Mouse (Mus musculus): ENCODE measurements around the gene Olfr101. TPM values are rescaled to one million over a fixed set of nuclear protein-coding genes. Genes with fewer than 3 reads are reported as not detected.

Olfr101 gene
- not detected in 2 replicates for polyA plus RNA-seq (2014; fragmentation: Nextera tagmentation; extraction: Ambion mirVana)

GRCm38 (mm10) chr17:37304213-37304612, at the start of gene Olfr101:
Olfr101 (minus strand) TSS chr17:37304313.
- Histone ChIP-seq H3K9ac (no peak within 1 kb of the TSS), H3K4me3 (replicated peaks; ENCODE audit: low read length) (no peak within 1 kb of the TSS), H3K27ac (no peak within 1 kb of the TSS), H3K9me3 (ENCODE audit: control insufficient read depth, low read length) (no peaks in the 10 kb centered on the region), H3K27me3 (ENCODE audit: control insufficient read depth, insufficient read depth, low read length) (no peaks in the 10 kb centered on the region), H3K36me3 (replicated peaks; ENCODE audit: control insufficient read depth, insufficient read depth) (no peaks in the 10 kb centered on the region), H3K4me1 (replicated peaks; ENCODE audit: control insufficient read depth, insufficient read depth, low read length) (no peaks in the 10 kb centered on the region), H3K4me2 (replicated peaks) (no peak within 1 kb of the TSS)
- 87% methylated on average over 4 of the region's 4 CpGs for WGBS
- ATAC-seq (ENCODE audit: low FRiP score): no peak
- DNase-seq (ENCODE audit: low spot score): no peak

- 93% methylated on average over 2 of the region's 2 CpGs for WGBS
These were observed 35.5 kb upstream of the Olfr101 start, which contains the start of gene Olfr103 for GRCm38 (mm10) chr17:37339598-37339997. Olfr103 (minus strand) TSS chr17:37339698.

GRCm38 (mm10) chr17:37316954-37317353, 12.8 kb upstream of the Olfr101 start, which contains the start of gene Olfr102:
Olfr102 (minus strand) TSS chr17:37317054.
- DNase-seq (ENCODE audit: low spot score) (no peak), ATAC-seq (ENCODE audit: low FRiP score) (no peak)
- Histone ChIP-seq H3K9me3 (ENCODE audit: control insufficient read depth, low read length) (no peaks in the 10 kb centered on the region), H3K27me3 (ENCODE audit: control insufficient read depth, insufficient read depth, low read length) (no peaks in the 10 kb centered on the region), H3K4me3 (replicated peaks; ENCODE audit: low read length) (no peak within 1 kb of the TSS), H3K36me3 (replicated peaks; ENCODE audit: control insufficient read depth, insufficient read depth) (no peaks in the 10 kb centered on the region), H3K27ac (no peak within 1 kb of the TSS), H3K4me2 (replicated peaks) (no peak within 1 kb of the TSS), H3K9ac (no peak within 1 kb of the TSS), H3K4me1 (replicated peaks; ENCODE audit: control insufficient read depth, insufficient read depth, low read length) (no peaks in the 10 kb centered on the region)

More at GRCm38 (mm10) chr17:37339598-37339997, 35.5 kb upstream of the Olfr101 start, which contains the start of gene Olfr103:
- Histone ChIP-seq H3K4me2 (replicated peaks) (no peak within 1 kb of the TSS), H3K4me1 (replicated peaks; ENCODE audit: control insufficient read depth, insufficient read depth, low read length) (no peaks in the 10 kb centered on the region), H3K27ac (no peak within 1 kb of the TSS), H3K9ac (no peak within 1 kb of the TSS), H3K36me3 (replicated peaks; ENCODE audit: control insufficient read depth, insufficient read depth) (no peaks in the 10 kb centered on the region), H3K9me3 (ENCODE audit: control insufficient read depth, low read length) (no peaks in the 10 kb centered on the region), H3K27me3 (ENCODE audit: control insufficient read depth, insufficient read depth, low read length) (no peaks in the 10 kb centered on the region), H3K4me3 (replicated peaks; ENCODE audit: low read length) (no peak within 1 kb of the TSS)
- ATAC-seq (ENCODE audit: low FRiP score) (no peak), DNase-seq (ENCODE audit: low spot score) (no peak)

GRCm38 (mm10) chr17:37310146-37310699, 6.1 kb upstream of the Olfr101 start:
- no peaks in the 10 kb centered on the region for H3K4me1 ChIP-seq (replicated peaks; ENCODE audit: control insufficient read depth, insufficient read depth, low read length)
- ATAC-seq (ENCODE audit: low FRiP score) (no peak), DNase-seq (ENCODE audit: low spot score) (no peak)
- H3K4me2 ChIP-seq (replicated peaks): no peak overlapping the region
- H3K4me3 ChIP-seq (replicated peaks; ENCODE audit: low read length): no peak overlapping the region
- no peak overlapping the region for H3K27ac ChIP-seq
- 49% methylated on average over 2 of the region's 2 CpGs for WGBS
- no peak overlapping the region for H3K9ac ChIP-seq
- H3K27me3 ChIP-seq (ENCODE audit: control insufficient read depth, insufficient read depth, low read length): no peaks in the 10 kb centered on the region
- no peaks in the 10 kb centered on the region for H3K9me3 ChIP-seq (ENCODE audit: control insufficient read depth, low read length)
- H3K36me3 ChIP-seq (replicated peaks; ENCODE audit: control insufficient read depth, insufficient read depth): no peaks in the 10 kb centered on the region

GRCm38 (mm10) chr17:37308483-37308882, 4.4 kb upstream of the Olfr101 start:
- no peaks in the 10 kb centered on the region for H3K27me3 ChIP-seq (ENCODE audit: control insufficient read depth, insufficient read depth, low read length)

GRCm38 (mm10) chr17:37283360-37283759, 20.8 kb downstream of the Olfr101 start, which contains the start of gene Olfr99:
Olfr99 (minus strand) TSS chr17:37283460.
- WGBS: 76% methylated on average over 1 of the region's 1 CpGs
- ATAC-seq (ENCODE audit: low FRiP score) (no peak), DNase-seq (ENCODE audit: low spot score) (no peak)
- H3K27ac ChIP-seq: no peak within 1 kb of the TSS
- H3K36me3 ChIP-seq (replicated peaks; ENCODE audit: control insufficient read depth, insufficient read depth): no peaks in the 10 kb centered on the region
- H3K4me2 ChIP-seq (replicated peaks): no peak within 1 kb of the TSS
- H3K9ac ChIP-seq: no peak within 1 kb of the TSS
- H3K27me3 ChIP-seq (ENCODE audit: control insufficient read depth, insufficient read depth, low read length): no peaks in the 10 kb centered on the region
- no peaks in the 10 kb centered on the region for H3K4me1 ChIP-seq (replicated peaks; ENCODE audit: control insufficient read depth, insufficient read depth, low read length)
- H3K4me3 ChIP-seq (replicated peaks; ENCODE audit: low read length): no peak within 1 kb of the TSS
- no peaks in the 10 kb centered on the region for H3K9me3 ChIP-seq (ENCODE audit: control insufficient read depth, low read length)

More at GRCm38 (mm10) chr17:37308483-37308882, 4.4 kb upstream of the Olfr101 start:
- ATAC-seq (ENCODE audit: low FRiP score): no peak
- Histone ChIP-seq H3K9ac (no peak overlapping the region), H3K36me3 (replicated peaks; ENCODE audit: control insufficient read depth, insufficient read depth) (no peaks in the 10 kb centered on the region), H3K4me1 (replicated peaks; ENCODE audit: control insufficient read depth, insufficient read depth, low read length) (no peaks in the 10 kb centered on the region), H3K9me3 (ENCODE audit: control insufficient read depth, low read length) (no peaks in the 10 kb centered on the region), H3K27ac (no peak overlapping the region), H3K4me2 (replicated peaks) (no peak overlapping the region), H3K4me3 (replicated peaks; ENCODE audit: low read length) (no peak overlapping the region)
- WGBS: 44% methylated on average over 4 of the region's 4 CpGs
- DNase-seq (ENCODE audit: low spot score): peak; percentile 28

GRCm38 (mm10) chr17:37280331-37280730, 23.8 kb downstream of the Olfr101 start:
- no peak for DNase-seq (ENCODE audit: low spot score)
- H3K27ac ChIP-seq: no peak overlapping the region
- no peak overlapping the region for H3K9ac ChIP-seq
- H3K4me3 ChIP-seq (replicated peaks; ENCODE audit: low read length): no peak overlapping the region
- ATAC-seq (ENCODE audit: low FRiP score): no peak
- H3K4me1 ChIP-seq (replicated peaks; ENCODE audit: control insufficient read depth, insufficient read depth, low read length): no peaks in the 10 kb centered on the region
- no peaks in the 10 kb centered on the region for H3K9me3 ChIP-seq (ENCODE audit: control insufficient read depth, low read length)
- 73% methylated on average over 1 of the region's 1 CpGs for WGBS
- no peaks in the 10 kb centered on the region for H3K27me3 ChIP-seq (ENCODE audit: control insufficient read depth, insufficient read depth, low read length)
- H3K36me3 ChIP-seq (replicated peaks; ENCODE audit: control insufficient read depth, insufficient read depth): no peaks in the 10 kb centered on the region
- H3K4me2 ChIP-seq (replicated peaks): no peak overlapping the region

GRCm38 (mm10) chr17:37276573-37276972, 27.5 kb downstream of the Olfr101 start:
- Histone ChIP-seq H3K36me3 (replicated peaks; ENCODE audit: control insufficient read depth, insufficient read depth) (no peaks in the 10 kb centered on the region), H3K4me2 (replicated peaks) (no peak overlapping the region), H3K4me3 (replicated peaks; ENCODE audit: low read length) (no peak overlapping the region), H3K27me3 (ENCODE audit: control insufficient read depth, insufficient read depth, low read length) (no peaks in the 10 kb centered on the region), H3K4me1 (replicated peaks; ENCODE audit: control insufficient read depth, insufficient read depth, low read length) (no peaks in the 10 kb centered on the region), H3K9ac (no peak overlapping the region), H3K27ac (no peak overlapping the region), H3K9me3 (ENCODE audit: control insufficient read depth, low read length) (no peaks in the 10 kb centered on the region)
- no peak for DNase-seq (ENCODE audit: low spot score)
- ATAC-seq (ENCODE audit: low FRiP score): no peak

GRCm38 (mm10) chr17:37275626-37276248, 28.4 kb downstream of the Olfr101 start:
- H3K27ac ChIP-seq: no peak overlapping the region
- no peak overlapping the region for H3K4me2 ChIP-seq (replicated peaks)
- ATAC-seq (ENCODE audit: low FRiP score): no peak
- H3K4me3 ChIP-seq (replicated peaks; ENCODE audit: low read length): no peak overlapping the region
- no peaks in the 10 kb centered on the region for H3K9me3 ChIP-seq (ENCODE audit: control insufficient read depth, low read length)
- no peaks in the 10 kb centered on the region for H3K36me3 ChIP-seq (replicated peaks; ENCODE audit: control insufficient read depth, insufficient read depth)
- no peaks in the 10 kb centered on the region for H3K4me1 ChIP-seq (replicated peaks; ENCODE audit: control insufficient read depth, insufficient read depth, low read length)
- 85% methylated on average over 2 of the region's 2 CpGs for WGBS
- DNase-seq (ENCODE audit: low spot score): no peak
- no peak overlapping the region for H3K9ac ChIP-seq
- H3K27me3 ChIP-seq (ENCODE audit: control insufficient read depth, insufficient read depth, low read length): peaks cover 4% of the 10 kb centered on the region; the same call in 1 of the 2 replicates

Data from hindbrain, embryonic 14.5 days (tissue).